Mouse (Mus musculus) olfactory bulb, adult 2 months (tissue): Measurements from ENCODE around the gene Tyw1.

ENCODE experiments used
- CTCF ChIP-seq: fragments of 200-500 bp; IDR thresholded peaks from 2 replicates; pipeline ENCODE4 v1.5.1; 2012; ENCODE audit warnings: low read depth, mild to moderate bottlenecking, low read length, moderate library complexity; ENCODE audit not compliant: insufficient read depth
- POLR2A ChIP-seq: fragments of 200-500 bp; IDR thresholded peaks from 2 replicates; pipeline ENCODE4 v1.6.1; 2012; ENCODE audit warnings: mild to moderate bottlenecking, low read depth, low read length, moderate library complexity; ENCODE audit not compliant: insufficient read depth

GRCm38 (mm10) chr5:130330801-130331200, 75.4 kb downstream of the Tyw1 start:
- TF ChIP-seq CTCF (no peak), POLR2A (no peak)
